Mouse (Mus musculus) midbrain, embryonic 11.5 days (tissue): Measurements from ENCODE around the gene L3hypdh. TPM values are rescaled to one million over a fixed set of nuclear protein-coding genes. Genes with fewer than 3 reads are reported as not detected.
"Not testable (repeated sequence)": the region's sequence is repeated elsewhere in the genome, so short reads cannot be mapped to it uniquely, and the experiment has no call there.

Experiments
- ATAC-seq: fragments of 200-750 bp; cut with Nextera tagmentation; 2 replicates; pipeline ENCODE4 v1.8.0; 2017; ENCODE audit warnings: moderate TSS enrichment, moderate library complexity; ENCODE audit not compliant: low FRiP score
- DNase-seq: peaks from one replicate; pipeline ENCODE4 v3.0.0; 2015; ENCODE audit warnings: low spot score; ENCODE audit errors: missing footprints
- H3K27ac ChIP-seq: fragments of 300-500 bp; sonication (generic); 2 replicates; pipeline ENCODE4 v1.5.1; 2014; ENCODE audit warnings: low read depth, low read length
- H3K27me3 ChIP-seq: fragments of 300-500 bp; sonication (generic); 2 replicates; pipeline ENCODE4 v1.6.1; 2014; ENCODE audit warnings: mild to moderate bottlenecking, low read length, moderate library complexity, mixed read lengths; ENCODE audit not compliant: control insufficient read depth, insufficient read depth
- H3K36me3 ChIP-seq: fragments of 300-500 bp; sonication (generic); 2 replicates; pipeline ENCODE4 v1.6.1; 2014; ENCODE audit warnings: mild to moderate bottlenecking, low read length, moderate library complexity, mixed read lengths; ENCODE audit not compliant: control insufficient read depth, insufficient read depth
- H3K4me1 ChIP-seq: fragments of 300-500 bp; sonication (generic); 2 replicates; pipeline ENCODE4 v1.6.1; 2014; ENCODE audit warnings: low read length; ENCODE audit not compliant: control insufficient read depth, insufficient read depth
- H3K4me2 ChIP-seq: fragments of 300-500 bp; sonication (generic); 2 replicates; pipeline ENCODE4 v1.6.1; 2014; ENCODE audit warnings: mild to moderate bottlenecking, moderate library complexity
- H3K4me3 ChIP-seq: fragments of 300-500 bp; sonication (generic); 2 replicates; pipeline ENCODE4 v1.5.1; 2014; ENCODE audit warnings: low read depth, low read length
- H3K9ac ChIP-seq: fragments of 300-500 bp; sonication (generic); 2 replicates; pipeline ENCODE4 v1.6.1; 2014; ENCODE audit warnings: low read length
- H3K9me3 ChIP-seq: fragments of 300-500 bp; sonication (generic); 2 replicates; pipeline ENCODE4 v1.6.1; 2016; ENCODE audit warnings: low read length; ENCODE audit not compliant: control insufficient read depth
- WGBS: fragments of 180-500 bp; shearing (Covaris S2); extraction: QIAGEN DNeasy Blood & Tissue Kit; methylation state at CpG from one replicate; pipeline ENCODE4 v1.1.7; 2014; 5-methylcytosine and 5-hydroxymethylcytosine counted together
- polyA plus RNA-seq: library from polyadenylated mRNA; unstranded; fragments of >200 nt; fragmentation: Nextera tagmentation; extraction: Ambion mirVana; gene quantifications from 2 replicates; pipeline ENCODE4 v1.2.1, GENCODE M21; 2014

The L3hypdh gene
- polyA plus RNA-seq, 1 experiment from 2014 or later: 8.5 TPM

GRCm38 (mm10) chr12:72070327-72071269 lies 14.6 kb downstream of the L3hypdh start, which contains the start of gene Gpr135:
TSS of gene Gpr135 (minus strand) at chr12:72071125.
- H3K27ac ChIP-seq: peak within 1 kb of the TSS; percentile 46
- WGBS: under 1% methylated on average over 87 of the region's 94 CpGs

GRCm38 (mm10) chr12:72069626-72070326 lies 15.5 kb downstream of the L3hypdh start:
- DNase-seq (peak; percentile 96), ATAC-seq (peak; percentile 78)
- Histone ChIP-seq H3K27ac (no peak overlapping the region), H3K4me1 (peaks cover 8% of the 10 kb centered on the region), H3K4me2 (peak overlapping the region; percentile 99), H3K9ac (peak overlapping the region; percentile 72), H3K36me3 (no peaks in the 10 kb centered on the region), H3K4me3 (peak overlapping the region; percentile 67), H3K9me3 (no peaks in the 10 kb centered on the region), H3K27me3 (peaks cover 13% of the 10 kb centered on the region)
- WGBS: 5% methylated on average over 40 of the region's 40 CpGs

More at GRCm38 (mm10) chr12:72070327-72071269, 14.6 kb downstream of the L3hypdh start, which contains the start of gene Gpr135:
- no peaks in the 10 kb centered on the region for H3K36me3 ChIP-seq
- peaks cover 8% of the 10 kb centered on the region for H3K4me1 ChIP-seq
- H3K9me3 ChIP-seq: no peaks in the 10 kb centered on the region
- H3K9ac ChIP-seq: peak within 1 kb of the TSS; percentile 72
- H3K27me3 ChIP-seq: peaks cover 13% of the 10 kb centered on the region
- ATAC-seq (peak; percentile 90), DNase-seq (peak; percentile 99)
- H3K4me3 ChIP-seq: peak within 1 kb of the TSS; percentile 67
- H3K4me2 ChIP-seq: peak within 1 kb of the TSS; percentile 99

GRCm38 (mm10) chr12:72057780-72058179 lies 27.5 kb downstream of the L3hypdh start:
- Histone ChIP-seq H3K36me3 (no peaks in the 10 kb centered on the region), H3K27ac (no peak overlapping the region), H3K27me3 (no peaks in the 10 kb centered on the region; the same call in 1 of the 2 replicates), H3K9ac (no peak overlapping the region), H3K4me2 (no peak overlapping the region), H3K9me3 (no peaks in the 10 kb centered on the region), H3K4me1 (no peaks in the 10 kb centered on the region), H3K4me3 (no peak overlapping the region)
- ATAC-seq (no peak), DNase-seq (no peak)
- 79% methylated on average over 1 of the region's 1 CpGs for WGBS

DNA sequence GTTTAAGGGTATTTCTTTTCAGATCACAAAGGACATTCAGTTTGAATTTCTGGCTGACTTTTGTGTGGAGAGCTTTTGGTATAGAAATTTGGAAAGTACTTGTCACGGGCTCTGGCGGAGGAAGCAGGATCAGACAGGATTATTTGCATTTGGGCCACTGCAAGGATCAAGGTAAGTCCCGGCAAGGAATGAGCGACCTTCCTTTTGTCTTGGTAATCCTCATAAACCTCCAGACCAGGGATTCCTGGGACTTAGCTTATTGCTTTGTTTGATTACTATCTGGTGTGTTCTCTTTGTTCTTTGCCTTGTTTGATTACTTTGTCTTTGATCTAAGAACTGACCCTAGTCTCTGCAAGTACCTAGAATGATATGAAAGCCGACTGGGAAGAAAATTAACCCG lies 31.4 kb downstream of the L3hypdh start:
- no peaks in the 10 kb centered on the region; the same call in 1 of the 2 replicates for H3K27me3 ChIP-seq
- no peak overlapping the region for H3K4me2 ChIP-seq
- 11% methylated on average over 6 of the region's 6 CpGs for WGBS
- H3K27ac ChIP-seq: no peak overlapping the region
- no peaks in the 10 kb centered on the region for H3K36me3 ChIP-seq
- H3K9me3 ChIP-seq: no peaks in the 10 kb centered on the region
- H3K4me1 ChIP-seq: no peaks in the 10 kb centered on the region
- ATAC-seq (no peak), DNase-seq (no peak)
- H3K4me3 ChIP-seq: no peak overlapping the region
- no peak overlapping the region for H3K9ac ChIP-seq

GRCm38 (mm10) chr12:72053303-72053702 lies 31.9 kb downstream of the L3hypdh start:
- DNase-seq (peak; percentile 90), ATAC-seq (no peak)
- H3K27me3 ChIP-seq: no peaks in the 10 kb centered on the region; the same call in 1 of the 2 replicates
- no peak overlapping the region for H3K9ac ChIP-seq
- H3K36me3 ChIP-seq: no peaks in the 10 kb centered on the region
- H3K4me3 ChIP-seq: no peak overlapping the region
- 39% methylated on average over 6 of the region's 6 CpGs for WGBS
- no peaks in the 10 kb centered on the region for H3K9me3 ChIP-seq
- H3K4me2 ChIP-seq: no peak overlapping the region
- H3K4me1 ChIP-seq: no peaks in the 10 kb centered on the region
- no peak overlapping the region for H3K27ac ChIP-seq

GRCm38 (mm10) chr12:72052571-72052970 lies 32.7 kb downstream of the L3hypdh start:
- Histone ChIP-seq H3K9ac (no peak overlapping the region), H3K9me3 (no peaks in the 10 kb centered on the region), H3K4me2 (no peak overlapping the region), H3K27ac (no peak overlapping the region), H3K4me1 (no peaks in the 10 kb centered on the region), H3K27me3 (no peaks in the 10 kb centered on the region; the same call in 1 of the 2 replicates), H3K36me3 (no peaks in the 10 kb centered on the region), H3K4me3 (no peak overlapping the region)
- ATAC-seq (no peak), DNase-seq (no peak)
- WGBS: 81% methylated on average over 6 of the region's 6 CpGs

DNA sequence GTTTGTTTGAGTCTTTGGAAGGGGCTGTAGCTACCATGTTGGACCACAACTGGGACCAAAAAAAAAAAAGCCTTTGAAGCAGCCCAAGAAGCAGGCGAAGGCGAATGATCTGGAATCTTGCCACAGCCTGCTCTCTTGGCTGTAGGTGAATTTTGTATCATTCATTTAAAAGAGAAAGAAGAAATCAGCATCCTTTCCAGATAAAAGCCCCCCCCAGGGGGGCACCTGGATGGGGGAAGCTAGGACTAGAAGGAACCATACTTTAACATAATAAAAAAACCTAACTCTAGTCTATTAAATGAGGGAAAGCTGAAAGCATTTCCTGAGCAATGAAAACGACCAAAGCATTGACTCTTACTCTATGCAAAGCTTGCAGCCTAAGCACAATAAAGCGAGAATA lies 34.4 kb downstream of the L3hypdh start:
- DNase-seq (no peak), ATAC-seq (no peak)
- Histone ChIP-seq H3K27me3 (no peaks in the 10 kb centered on the region; the same call in 1 of the 2 replicates), H3K4me1 (no peaks in the 10 kb centered on the region), H3K4me3 (no peak overlapping the region), H3K36me3 (no peaks in the 10 kb centered on the region), H3K27ac (no peak overlapping the region), H3K4me2 (no peak overlapping the region), H3K9ac (no peak overlapping the region), H3K9me3 (no peaks in the 10 kb centered on the region)
- 86% methylated on average over 4 of the region's 4 CpGs for WGBS

GRCm38 (mm10) chr12:72050156-72050555 lies 35.1 kb downstream of the L3hypdh start:
- not testable (repeated sequence) for H3K36me3 ChIP-seq, H3K4me3 ChIP-seq, H3K27me3 ChIP-seq, ATAC-seq, H3K27ac ChIP-seq, H3K4me1 ChIP-seq, H3K4me2 ChIP-seq, H3K9ac ChIP-seq, H3K9me3 ChIP-seq, DNase-seq
- WGBS: 86% methylated on average over 5 of the region's 5 CpGs

DNA sequence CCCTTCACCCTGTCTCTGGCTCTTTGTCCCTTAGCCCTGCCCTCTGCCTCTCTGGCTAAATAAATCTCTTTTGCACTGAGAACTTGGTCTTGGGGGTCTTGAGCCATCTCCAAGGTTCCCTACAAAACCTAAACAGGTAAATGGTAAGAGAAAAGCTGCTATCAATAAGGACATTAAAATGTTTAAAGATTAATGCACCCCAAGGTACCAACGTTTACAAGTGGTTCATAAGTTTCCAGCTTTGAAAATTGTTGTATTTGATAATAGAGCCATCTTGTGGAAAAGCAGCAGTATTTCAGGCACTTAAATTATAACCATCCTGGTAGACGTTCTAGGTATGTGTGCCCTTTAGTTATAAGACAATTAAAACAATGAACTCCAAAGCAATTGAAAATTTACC lies 37.7 kb downstream of the L3hypdh start:
- no peak overlapping the region for H3K9ac ChIP-seq
- no peak overlapping the region for H3K4me3 ChIP-seq
- H3K36me3 ChIP-seq: no peaks in the 10 kb centered on the region
- H3K4me1 ChIP-seq: no peaks in the 10 kb centered on the region
- no peak for ATAC-seq
- H3K4me2 ChIP-seq: no peak overlapping the region
- H3K9me3 ChIP-seq: no peaks in the 10 kb centered on the region
- no peaks in the 10 kb centered on the region for H3K27me3 ChIP-seq
- WGBS: 8% methylated on average over 2 of the region's 2 CpGs
- no peak overlapping the region for H3K27ac ChIP-seq
- DNase-seq: peak; percentile 87
